Mouse (Mus musculus): ENCODE results near the gene 1700003E16Rik.

1700003E16Rik gene

DNA sequence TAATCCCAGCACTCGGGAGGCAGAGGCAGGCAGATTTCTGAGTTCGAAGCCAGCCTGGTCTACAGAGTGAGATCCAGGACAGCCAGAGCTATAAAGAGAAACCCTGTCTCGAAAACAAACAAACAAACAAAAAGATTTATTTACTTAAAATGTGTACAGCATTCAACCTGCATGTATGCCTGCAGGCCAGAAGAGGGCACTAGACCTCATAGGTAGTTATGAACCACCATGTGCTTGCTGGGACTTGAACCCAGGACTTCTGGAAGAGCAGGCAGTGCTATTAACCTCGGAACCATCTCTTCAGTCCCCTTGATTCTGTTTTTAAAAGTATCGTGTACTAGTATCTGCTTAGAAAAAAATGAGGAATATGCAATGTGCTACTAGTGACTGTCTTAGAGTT lies 28.8 kb upstream of the 1700003E16Rik start:
- no peak for DNase-seq (ENCODE audit: low read depth, low spot score)

DNA sequence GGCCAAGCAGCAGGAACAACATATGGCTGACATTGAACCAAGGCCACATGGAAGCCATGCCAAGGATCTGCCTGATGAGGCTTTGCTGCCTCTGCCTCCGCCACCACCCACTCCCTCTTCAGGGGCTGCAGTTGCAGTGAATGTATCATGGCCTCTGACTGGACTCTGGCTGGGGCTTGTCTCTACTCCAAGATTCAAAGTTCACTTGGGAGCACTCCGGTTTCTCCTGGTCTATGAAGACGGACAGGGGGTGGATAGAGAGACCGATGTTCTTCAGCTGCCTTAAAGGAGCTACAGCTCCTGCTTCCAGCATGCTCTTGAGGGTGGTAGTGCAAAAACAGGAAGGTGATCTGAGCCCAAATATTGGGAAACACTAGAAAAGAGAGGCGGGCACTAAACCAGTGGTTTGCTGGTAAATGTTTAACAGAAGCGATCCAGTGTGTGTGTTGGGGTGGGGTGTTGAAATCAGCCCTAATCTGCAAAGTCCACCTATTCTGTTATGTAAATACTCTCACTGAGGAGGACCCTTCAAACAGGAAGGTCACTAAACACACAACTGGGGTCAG lies 24.7 kb upstream of the 1700003E16Rik start:
- DNase-seq (ENCODE audit: low read depth, low spot score) = no peak

DNA sequence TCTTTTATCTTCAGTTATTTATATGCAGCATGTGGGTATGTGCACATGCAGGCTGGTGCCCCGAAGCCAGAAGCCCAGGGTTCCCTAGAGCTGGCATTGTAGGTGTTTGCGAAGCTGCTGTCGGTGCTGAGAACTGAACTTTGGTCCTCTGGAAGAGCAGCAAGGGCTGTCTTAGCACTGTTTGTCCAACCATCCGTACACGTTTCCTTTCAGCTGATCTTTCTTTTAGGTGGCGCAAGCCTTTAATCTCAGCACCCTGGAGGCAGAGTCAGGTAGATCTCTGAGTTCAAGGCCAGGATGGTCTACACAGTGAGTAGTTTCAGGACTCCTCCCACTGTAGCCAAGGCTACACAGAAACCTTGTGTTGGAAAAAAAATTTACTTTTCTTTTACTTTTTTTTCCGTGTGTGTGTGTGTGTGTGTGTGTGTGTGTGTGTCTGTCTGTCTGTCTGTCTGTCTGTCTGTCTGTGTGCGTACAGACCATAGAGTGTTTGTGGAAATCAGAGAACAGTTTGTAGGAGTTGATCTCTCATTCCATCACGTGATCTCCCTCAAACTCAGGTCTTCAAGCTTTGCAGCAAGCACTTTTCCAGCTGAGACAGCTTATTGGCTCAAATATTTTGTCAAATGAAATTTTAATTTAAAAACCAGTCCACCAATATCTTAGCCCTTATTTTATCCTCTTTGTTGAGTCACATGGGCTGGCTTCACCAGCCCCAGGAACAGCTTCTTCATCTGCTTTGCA lies 23.9 kb upstream of the 1700003E16Rik start:
- DNase-seq (ENCODE audit: low read depth, low spot score) = no peak

DNA sequence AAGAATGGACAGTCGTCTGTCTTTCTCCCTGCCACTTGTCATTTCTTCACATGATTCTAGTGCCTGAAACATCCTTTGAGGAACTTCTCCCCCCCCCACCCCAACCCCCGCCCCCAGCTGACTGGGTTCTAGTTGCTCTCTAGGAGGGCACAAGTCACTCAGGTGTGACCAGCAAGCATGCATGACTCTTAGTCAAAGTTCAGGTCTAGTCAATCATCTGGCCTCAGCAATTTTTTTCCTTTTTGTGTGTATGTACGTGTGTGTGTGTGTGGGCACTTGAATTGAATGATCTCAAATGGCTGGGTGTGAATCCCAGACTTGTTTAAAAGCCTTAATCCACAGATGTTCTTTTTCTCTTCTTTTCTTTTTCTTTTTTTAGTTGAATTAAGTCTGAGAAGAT lies 22.0 kb upstream of the 1700003E16Rik start:
- no peak for DNase-seq (ENCODE audit: low read depth, low spot score)

- no peak for DNase-seq (ENCODE audit: low read depth, low spot score)
These were observed 21.2 kb upstream of the 1700003E16Rik start, which contains the start of gene Rtkn for GRCm38 (mm10) chr6:83134951-83135513. Gene Rtkn, plus strand, starts transcription at chr6:83135463.

DNA sequence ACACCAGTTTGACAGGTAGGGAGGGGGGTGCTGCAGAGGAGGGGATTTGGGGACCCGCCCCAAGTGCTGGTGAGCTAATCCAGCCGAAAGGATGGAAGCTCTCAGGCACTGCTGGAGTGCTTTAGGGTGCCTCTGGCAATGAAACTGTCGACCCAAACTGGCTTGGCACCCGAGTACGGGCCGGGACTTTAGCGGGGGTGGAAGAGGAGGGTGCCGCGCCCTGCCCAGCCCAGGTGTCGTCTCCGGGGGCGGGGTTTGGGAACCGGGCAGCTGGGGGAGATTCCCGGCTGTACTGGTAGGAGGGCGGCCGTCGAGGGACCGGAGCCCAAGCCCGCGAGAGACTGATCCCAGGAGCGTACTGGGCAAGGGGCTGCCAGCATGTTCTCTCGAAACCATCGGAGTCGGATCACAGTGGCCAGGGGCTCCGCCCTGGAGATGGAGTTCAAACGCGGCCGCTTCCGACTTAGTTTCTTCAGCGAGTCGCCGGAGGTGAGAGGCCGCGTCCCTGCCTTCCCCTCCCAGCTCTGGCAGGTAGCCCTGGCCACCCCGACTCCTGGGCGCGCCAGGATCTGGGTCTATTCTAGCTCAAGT lies 20.5 kb upstream of the 1700003E16Rik start:
- no peak for DNase-seq (ENCODE audit: low read depth, low spot score)

GRCm38 (mm10) chr6:83136291-83136880 lies 19.8 kb upstream of the 1700003E16Rik start:
- DNase-seq (ENCODE audit: low read depth, low spot score) = no peak

DNA sequence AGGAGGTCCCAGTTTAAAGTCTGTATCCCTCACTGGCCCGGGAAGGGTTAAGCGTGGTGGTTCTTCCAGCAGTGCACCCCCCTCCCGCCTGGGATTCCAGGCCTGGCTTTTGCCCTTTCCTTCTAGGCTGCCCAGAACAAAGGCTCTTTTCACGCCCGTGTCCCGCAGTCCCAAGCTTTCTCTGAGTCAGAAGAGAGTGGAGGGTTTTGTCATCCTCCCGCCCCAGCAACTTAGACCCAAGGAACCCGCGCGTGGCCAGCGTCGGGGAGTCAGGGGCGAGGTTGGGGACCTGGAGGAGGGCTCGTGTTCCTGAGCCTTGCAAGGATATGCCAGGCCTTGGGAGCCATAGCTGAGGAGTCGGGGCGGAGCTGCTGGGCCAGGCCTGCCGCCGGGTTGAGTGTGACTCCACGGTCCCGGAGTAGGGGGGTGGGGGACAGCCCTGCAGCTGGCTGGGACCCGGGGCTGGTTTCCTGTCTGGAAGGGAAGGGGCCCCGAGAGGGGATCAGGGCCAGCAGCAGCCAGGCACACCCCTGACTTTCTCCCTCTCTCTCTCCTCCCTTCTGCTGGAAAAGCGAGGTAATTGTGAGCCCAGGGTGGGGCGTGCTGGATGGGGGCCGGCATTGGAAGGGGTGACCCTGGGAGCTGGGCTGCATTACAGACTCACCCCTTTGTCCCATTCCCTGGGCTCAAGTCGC lies 19.2 kb upstream of the 1700003E16Rik start:
- no peak for DNase-seq (ENCODE audit: low read depth, low spot score)

DNA sequence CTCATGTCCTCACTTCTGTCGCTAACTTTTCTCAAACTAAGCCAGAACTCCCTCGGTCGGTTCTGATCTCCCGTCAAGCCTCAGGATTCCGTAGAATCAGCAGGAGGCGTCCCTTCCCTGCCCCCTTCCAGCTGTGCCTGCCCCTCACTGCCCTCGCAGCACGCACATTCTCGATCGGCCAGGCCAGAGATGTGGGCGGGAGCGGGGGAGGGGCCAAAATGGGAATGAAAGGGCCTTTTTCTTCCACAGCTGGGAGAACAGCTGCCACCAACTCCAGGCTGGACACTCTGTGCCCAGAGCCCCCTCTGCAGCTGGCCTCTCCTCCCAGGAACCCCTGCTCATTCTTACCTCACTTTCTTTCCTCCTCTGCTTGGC lies 18.6 kb upstream of the 1700003E16Rik start:
- no peak for DNase-seq (ENCODE audit: low read depth, low spot score)

DNA sequence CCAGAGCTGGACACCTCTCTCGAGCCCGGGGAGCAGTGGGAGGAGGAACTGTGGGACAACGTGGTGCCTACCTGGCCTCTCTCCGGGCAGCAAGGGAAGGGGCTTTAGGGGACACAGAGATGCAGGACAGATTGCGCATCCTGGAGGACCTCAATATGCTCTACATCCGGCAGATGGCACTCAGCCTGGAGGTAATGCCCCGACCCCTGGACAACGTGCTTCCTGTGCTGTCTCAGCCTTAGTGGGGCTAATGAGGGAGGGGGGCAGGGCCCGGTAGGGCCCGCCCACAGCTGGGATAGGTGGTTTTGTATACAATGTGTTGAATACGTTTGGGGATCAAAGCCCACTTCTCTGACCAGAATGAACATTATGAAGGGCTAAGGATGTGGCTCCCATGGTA lies 18.1 kb upstream of the 1700003E16Rik start:
- DNase-seq (ENCODE audit: low read depth, low spot score) = no peak

GRCm38 (mm10) chr6:83140044-83140443 lies 16.2 kb upstream of the 1700003E16Rik start:
- DNase-seq (ENCODE audit: low read depth, low spot score) = no peak

DNA sequence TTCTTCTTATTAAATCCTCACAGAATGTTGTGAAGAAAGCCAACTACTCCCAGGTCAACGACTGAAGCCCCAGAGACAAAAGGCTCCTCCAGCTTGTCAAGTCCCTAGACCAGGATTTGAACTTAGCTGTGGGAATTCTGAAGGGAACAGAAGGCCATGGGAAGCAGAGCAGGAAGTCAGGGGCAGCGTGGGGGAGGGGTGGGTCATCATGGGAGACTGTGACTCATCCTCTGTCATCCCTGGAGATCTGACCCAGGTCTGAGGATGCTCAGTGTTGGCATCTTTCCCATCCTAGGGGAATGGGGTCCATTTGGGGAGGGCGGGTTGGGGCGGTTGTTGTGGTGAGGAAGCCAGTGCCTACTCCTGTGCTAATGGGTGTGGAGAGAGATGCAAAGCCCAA lies 14.6 kb upstream of the 1700003E16Rik start:
- DNase-seq (ENCODE audit: low read depth, low spot score) = no peak

DNA sequence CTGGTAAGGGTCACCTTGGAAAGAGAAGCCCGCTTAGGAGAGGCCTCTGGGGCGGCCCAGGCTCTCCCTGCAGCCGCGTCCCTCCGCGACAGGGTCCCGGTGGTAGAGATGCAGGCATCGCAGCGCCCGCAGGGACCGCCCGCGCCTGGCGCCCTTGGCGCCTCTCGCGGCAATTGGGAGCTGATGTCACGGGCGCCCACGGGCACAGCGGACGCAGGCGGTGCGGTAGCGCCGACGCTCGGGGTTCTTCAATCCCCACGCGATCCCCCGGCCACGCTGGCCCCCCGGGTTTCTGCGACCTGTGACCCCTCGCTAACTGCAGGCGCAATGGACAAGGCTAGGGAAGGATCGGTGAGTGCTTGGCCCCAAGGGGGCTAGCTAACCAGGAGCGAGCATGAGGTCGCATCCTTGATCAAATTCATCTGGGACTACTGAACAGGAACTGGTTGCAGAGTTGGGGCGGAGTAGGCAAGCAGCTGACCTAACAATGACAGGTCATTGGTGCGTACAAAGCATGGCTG lies 13.9 kb upstream of the 1700003E16Rik start:
- DNase-seq (ENCODE audit: low read depth, low spot score) = no peak

DNA sequence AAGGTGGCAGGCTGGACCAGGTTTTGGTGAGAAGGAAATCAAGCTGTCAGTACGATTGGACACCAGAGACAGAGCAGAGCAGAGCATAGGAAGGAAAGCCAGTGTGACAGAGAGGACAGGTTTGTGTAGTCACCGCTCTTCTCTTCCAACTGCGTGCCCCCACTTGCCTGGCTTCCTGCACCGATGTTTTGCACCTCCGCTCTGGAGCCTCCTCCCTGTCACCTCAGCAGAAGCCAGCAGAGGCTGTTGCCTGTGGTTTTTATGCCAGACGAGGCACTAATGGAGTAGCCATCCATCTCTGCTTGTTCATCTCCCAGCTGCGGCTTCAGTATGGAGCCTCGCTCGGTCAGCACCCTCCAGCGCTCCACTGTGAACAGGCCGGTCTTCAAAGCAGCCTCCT lies 13.3 kb upstream of the 1700003E16Rik start:
- DNase-seq (ENCODE audit: low read depth, low spot score) = no peak

GRCm38 (mm10) chr6:83145209-83145608 lies 11.0 kb upstream of the 1700003E16Rik start:
- no peak for DNase-seq (ENCODE audit: low read depth, low spot score)

DNA sequence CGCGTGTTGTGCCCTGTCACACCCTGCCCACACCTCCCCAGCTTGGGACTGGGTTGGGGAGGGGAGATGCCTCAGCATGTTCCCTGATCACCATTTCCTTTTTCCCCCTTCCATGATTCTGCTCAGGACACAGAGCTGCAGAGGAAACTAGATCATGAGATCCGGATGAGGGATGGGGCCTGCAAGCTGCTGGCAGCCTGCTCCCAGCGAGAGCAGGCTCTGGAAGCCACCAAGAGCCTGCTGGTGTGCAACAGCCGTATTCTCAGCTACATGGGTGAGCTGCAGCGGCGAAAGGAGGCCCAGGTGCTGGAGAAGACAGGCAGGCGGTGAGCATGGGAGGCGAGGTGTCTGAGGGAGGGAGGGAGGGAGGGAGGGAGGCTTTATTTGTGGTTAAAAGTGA lies 10.4 kb upstream of the 1700003E16Rik start:
- no peak for DNase-seq (ENCODE audit: low read depth, low spot score)

DNA sequence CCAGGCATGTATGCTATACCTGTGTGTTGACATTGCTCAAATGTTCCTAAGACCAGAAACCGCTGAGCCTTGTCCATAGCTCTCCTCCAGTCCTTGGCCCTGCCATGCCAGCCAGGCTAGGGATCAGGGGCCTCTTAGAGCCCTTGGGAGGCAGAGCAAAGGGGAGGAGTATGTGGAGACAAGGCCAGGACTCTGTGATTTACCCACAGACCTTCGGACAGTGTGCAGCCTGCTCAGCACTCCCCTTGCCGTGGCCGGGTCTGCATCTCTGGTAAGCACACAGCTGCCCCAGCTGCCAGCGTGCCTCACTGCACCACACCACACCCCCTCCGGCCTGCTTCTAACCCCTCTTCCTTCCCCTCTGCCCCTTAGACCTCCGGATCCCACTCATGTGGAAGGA lies 8.9 kb upstream of the 1700003E16Rik start:
- no peak for DNase-seq (ENCODE audit: low read depth, low spot score)

- DNase-seq (ENCODE audit: low read depth, low spot score) = no peak
These were observed 4.5 kb upstream of the 1700003E16Rik start for GRCm38 (mm10) chr6:83151721-83152120.

- DNase-seq (ENCODE audit: low read depth, low spot score) = no peak
These were observed 3.2 kb upstream of the 1700003E16Rik start for GRCm38 (mm10) chr6:83153038-83153437.

GRCm38 (mm10) chr6:83153485-83153884 lies 2.7 kb upstream of the 1700003E16Rik start:
- DNase-seq (ENCODE audit: low read depth, low spot score) = no peak

DNA sequence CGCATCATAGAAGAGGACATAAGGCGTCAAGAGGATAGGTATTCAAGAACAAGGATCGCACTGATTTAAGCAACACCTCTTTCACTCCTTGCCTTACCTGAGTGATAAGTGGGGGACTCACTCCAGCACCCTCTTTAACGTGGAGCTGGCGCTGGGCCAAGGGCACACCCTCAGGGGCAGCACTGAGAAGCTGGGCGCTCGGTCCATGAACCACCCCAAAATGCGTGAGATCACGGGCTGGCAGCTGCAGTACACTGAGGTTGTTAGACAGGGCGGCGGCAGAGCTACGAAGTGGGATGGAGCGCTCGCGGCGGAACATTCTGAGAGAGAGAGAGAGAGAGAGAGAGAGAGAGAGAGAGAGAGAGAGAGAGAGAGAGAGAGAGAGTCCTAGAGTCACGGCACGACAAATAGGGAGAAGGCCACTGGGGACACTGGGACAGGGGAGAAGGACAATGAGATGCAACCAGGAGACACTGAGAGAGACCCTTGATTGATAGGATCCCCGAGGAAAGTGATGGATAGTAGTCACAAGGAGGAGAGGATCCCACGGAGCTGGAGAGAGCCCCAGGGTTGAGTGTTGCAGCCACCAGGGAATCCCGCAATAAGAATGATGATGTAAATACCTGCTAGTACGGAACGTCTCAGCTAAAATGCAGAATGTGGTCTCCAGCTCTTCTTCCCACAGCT lies 509 bp upstream of the 1700003E16Rik start:
- no peak for DNase-seq (ENCODE audit: low read depth, low spot score)
